Mouse (Mus musculus) forebrain, embryonic 10.5 days (tissue): Measurements from ENCODE around the gene Utrn. TPM values are rescaled to one million over a fixed set of nuclear protein-coding genes. Genes with fewer than 3 reads are reported as not detected.

Experiments
- DNase-seq: peaks from one replicate; pipeline ENCODE4 v3.0.0-alpha.2; 2017; ENCODE audit warnings: low spot score; ENCODE audit errors: extremely low spot score
- H3K27ac ChIP-seq: fragments of 300-500 bp; sonication (generic); 2 replicates; pipeline ENCODE4 v1.5.1; 2016; ENCODE audit warnings: mild to moderate bottlenecking
- H3K27me3 ChIP-seq: fragments of 300-500 bp; sonication (generic); 2 replicates; pipeline ENCODE4 v1.6.1; 2016; ENCODE audit warnings: mild to moderate bottlenecking; ENCODE audit not compliant: poor library complexity, severe bottlenecking
- H3K36me3 ChIP-seq: fragments of 300-500 bp; sonication (generic); replicated peaks from 2 replicates; pipeline ENCODE4 v1.6.1; 2016; ENCODE audit warnings: mild to moderate bottlenecking, moderate library complexity
- H3K4me1 ChIP-seq: fragments of 300-500 bp; sonication (generic); 2 replicates; pipeline ENCODE4 v1.6.1; 2016
- H3K4me3 ChIP-seq: fragments of 300-500 bp; sonication (generic); 2 replicates; pipeline ENCODE4 v1.5.1; 2016; ENCODE audit warnings: mild to moderate bottlenecking, moderate library complexity
- H3K9me3 ChIP-seq: fragments of 300-500 bp; sonication (generic); 2 replicates; pipeline ENCODE4 v1.6.1; 2016; ENCODE audit warnings: mild to moderate bottlenecking, moderate library complexity
- WGBS: fragments of 180-500 bp; shearing (Covaris S2); methylation state at CpG from one replicate; pipeline ENCODE4 v1.1.7; 2016; 5-methylcytosine and 5-hydroxymethylcytosine counted together
- polyA plus RNA-seq: library from polyadenylated mRNA; unstranded; fragments of >200 nt; fragmentation: Nextera tagmentation; extraction: Ambion mirVana; gene quantifications from 2 replicates; pipeline ENCODE4 v1.2.1, GENCODE M21; 2016

Gene Utrn
- polyA plus RNA-seq, 1 experiment from 2014 or later: 44.3 TPM

DNA sequence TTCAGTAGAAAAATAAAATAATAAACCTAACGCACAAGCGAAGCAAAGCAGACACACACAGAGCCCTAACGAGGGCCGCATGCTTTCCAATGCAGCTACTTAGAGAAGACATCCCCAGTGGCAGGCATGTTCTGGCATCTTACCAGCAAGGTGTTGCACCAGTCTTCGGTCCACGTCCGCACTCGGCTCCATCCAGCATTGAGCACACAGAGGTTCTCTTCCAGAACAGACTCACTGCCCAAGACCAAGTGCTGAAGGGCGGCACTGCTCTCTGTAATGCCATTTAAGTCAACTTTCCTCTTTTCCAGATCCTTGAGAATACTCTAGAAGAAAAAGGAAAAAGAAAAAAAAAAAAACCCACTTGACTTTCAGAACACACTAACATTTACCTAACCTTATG is 197.6 kb downstream of the Utrn start:
- WGBS: 95% methylated on average over 9 of the region's 9 CpGs
- peaks cover 22% of the 10 kb centered on the region for H3K36me3 ChIP-seq
- H3K4me1 ChIP-seq: no peaks in the 10 kb centered on the region

DNA sequence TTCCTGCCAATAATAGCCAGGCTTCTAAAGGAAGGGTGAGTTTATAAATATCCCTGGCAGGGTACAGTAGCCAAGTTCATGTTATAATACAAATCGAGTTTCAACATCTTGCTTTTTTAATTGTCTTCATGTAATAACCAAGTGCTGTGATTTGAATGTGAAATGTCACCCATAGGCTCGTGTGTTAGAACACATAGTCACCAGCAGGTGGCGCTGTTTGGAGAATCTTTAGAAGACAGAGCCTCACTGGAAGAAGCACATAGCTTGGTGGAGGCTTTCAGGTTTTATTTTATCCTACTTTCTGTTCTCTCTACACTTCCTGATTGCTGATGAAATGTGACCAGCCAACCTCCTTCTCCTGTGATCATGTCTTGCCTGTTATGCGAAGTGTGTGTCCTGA is 207.1 kb downstream of the Utrn start:
- Histone ChIP-seq H3K4me3 (no peak overlapping the region), H3K36me3 (peaks cover 56% of the 10 kb centered on the region), H3K4me1 (no peaks in the 10 kb centered on the region), H3K27me3 (no peaks in the 10 kb centered on the region), H3K9me3 (peaks cover 8% of the 10 kb centered on the region), H3K27ac (no peak overlapping the region)
- 93% methylated on average over 4 of the region's 4 CpGs for WGBS
- no peak for DNase-seq

More for the DNA sequence above, 197.6 kb downstream of the Utrn start:
- DNase-seq: no peak
- Histone ChIP-seq H3K27ac (no peak overlapping the region), H3K9me3 (no peaks in the 10 kb centered on the region), H3K4me3 (no peak overlapping the region), H3K27me3 (no peaks in the 10 kb centered on the region)

DNA sequence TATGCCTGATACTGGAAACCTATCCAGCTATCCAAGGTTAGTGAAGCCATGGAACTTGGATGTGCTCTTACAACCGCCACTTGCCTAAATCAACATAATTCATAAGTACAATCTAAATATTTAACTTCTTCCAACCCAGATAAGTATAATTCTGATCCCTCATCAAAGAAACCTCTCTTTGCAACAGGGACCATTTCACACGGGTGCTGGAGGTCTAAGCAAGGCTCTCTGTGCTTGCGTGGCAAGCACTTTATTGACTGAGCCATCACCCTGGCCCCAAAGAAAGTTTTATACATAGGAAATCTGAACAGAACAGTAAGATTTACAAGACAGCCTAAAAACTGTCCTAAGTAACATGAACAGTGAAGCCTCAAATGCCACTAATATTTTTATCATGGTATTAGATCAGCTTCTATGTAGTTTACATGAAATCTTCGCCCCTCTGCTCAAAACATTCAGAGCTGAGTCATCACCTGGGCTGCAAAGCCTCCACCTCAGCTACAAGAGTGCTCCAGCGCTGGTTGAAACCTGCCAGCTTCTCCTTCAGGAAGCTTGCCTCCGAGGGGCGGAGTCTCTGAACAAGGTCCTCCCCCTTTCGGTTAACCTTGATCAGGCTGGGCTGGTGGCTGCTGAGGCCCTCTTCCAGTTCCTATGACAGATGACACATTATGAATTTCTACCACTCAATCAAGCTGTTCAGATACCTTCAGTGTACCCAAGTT is 211.0 kb downstream of the Utrn start:
- Histone ChIP-seq H3K4me3 (no peak overlapping the region), H3K27me3 (no peaks in the 10 kb centered on the region), H3K27ac (no peak overlapping the region), H3K36me3 (peaks cover 29% of the 10 kb centered on the region), H3K4me1 (no peaks in the 10 kb centered on the region), H3K9me3 (peaks cover 8% of the 10 kb centered on the region)
- no peak for DNase-seq
- 82% methylated on average over 8 of the region's 8 CpGs for WGBS

DNA sequence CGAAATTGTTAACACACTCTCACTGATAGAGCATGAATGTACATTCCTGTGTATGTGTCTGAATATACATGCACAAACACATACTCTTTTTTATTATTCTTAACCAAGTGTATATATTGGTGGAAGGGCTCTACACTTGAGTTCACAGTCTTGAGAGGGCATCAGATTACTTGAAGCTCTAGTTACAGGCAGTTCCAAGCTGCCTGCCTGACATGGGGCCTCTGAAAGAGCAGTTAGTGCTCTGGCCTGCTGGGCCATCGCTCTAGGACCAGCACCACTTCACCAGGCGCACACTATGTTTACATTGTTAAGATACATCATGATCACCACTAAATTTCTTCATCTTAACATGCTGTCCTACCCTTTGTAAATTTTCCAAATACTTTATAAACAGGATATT is 216.2 kb downstream of the Utrn start:
- peaks cover 13% of the 10 kb centered on the region for H3K36me3 ChIP-seq
- no peak overlapping the region for H3K27ac ChIP-seq
- no peak for DNase-seq
- H3K9me3 ChIP-seq: no peaks in the 10 kb centered on the region
- no peaks in the 10 kb centered on the region for H3K4me1 ChIP-seq
- no peak overlapping the region for H3K4me3 ChIP-seq
- no peaks in the 10 kb centered on the region for H3K27me3 ChIP-seq
- WGBS: 95% methylated on average over 3 of the region's 3 CpGs

DNA sequence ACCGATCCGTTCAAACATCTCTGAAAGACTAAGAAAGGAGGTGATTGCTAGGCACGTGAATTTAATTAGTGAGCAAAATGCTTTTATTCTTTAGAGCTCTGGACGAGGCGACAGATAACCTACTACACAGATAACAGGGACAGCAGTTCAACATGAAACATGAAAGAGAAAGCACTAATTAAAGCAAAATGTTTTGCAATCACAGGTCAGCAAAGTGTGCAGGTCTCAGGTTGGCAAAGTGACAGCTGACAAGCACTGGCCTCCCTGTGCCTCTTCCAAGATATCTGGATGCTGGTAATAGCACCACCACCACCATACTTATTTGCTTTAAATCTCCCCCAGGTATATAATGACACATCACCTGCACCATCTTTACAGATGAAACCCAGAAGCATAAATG is 223.0 kb downstream of the Utrn start:
- H3K27me3 ChIP-seq: no peaks in the 10 kb centered on the region
- H3K9me3 ChIP-seq: no peaks in the 10 kb centered on the region
- H3K4me3 ChIP-seq: no peak overlapping the region
- no peak overlapping the region for H3K27ac ChIP-seq
- peaks cover 5% of the 10 kb centered on the region for H3K36me3 ChIP-seq
- WGBS: 79% methylated on average over 5 of the region's 5 CpGs
- H3K4me1 ChIP-seq: no peaks in the 10 kb centered on the region
- DNase-seq: no peak

DNA sequence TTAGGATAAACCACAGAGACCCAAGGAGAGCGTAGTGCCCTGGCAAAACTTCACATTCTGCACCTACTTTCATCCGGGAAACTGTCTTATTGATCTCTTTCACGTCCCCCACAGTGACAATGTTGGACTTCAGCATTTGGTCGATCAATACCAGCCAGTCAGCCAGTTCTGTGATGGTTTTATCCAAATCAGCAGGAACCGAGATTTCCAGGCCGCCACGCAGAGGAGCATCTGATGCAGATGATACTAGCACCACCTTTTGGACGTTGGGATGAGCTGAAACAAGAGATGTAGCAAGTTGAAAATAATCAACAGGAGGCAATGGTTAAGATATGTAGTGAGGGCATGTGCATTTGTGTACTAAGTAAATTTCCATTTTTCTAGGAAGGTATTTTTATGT is 225.8 kb downstream of the Utrn start:
- Histone ChIP-seq H3K27me3 (no peaks in the 10 kb centered on the region), H3K27ac (no peak overlapping the region), H3K9me3 (no peaks in the 10 kb centered on the region), H3K36me3 (peaks cover 9% of the 10 kb centered on the region), H3K4me3 (no peak overlapping the region), H3K4me1 (no peaks in the 10 kb centered on the region)
- WGBS: 77% methylated on average over 8 of the region's 8 CpGs
- DNase-seq: no peak

DNA sequence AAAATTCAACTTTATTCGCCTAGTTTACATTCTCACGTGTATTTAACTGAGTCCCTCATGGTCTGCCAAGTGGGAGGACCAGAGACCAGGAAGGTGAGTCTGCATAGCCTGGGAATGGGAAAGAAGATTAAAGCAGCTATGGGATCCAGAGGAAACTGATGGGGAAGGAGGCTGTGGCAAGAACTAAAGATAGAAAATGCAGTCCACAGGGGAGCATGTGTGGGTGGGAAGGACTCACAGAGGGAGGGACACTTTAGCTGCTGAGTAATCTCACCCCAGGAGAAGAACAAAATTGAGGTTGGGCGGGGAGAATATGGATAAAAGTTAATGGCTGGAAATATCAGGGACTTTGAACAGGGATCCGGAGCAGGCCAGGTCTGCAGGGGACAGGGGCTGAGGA is 229.5 kb downstream of the Utrn start:
- WGBS: 78% methylated on average over 4 of the region's 4 CpGs
- Histone ChIP-seq H3K9me3 (no peaks in the 10 kb centered on the region), H3K4me3 (no peak overlapping the region), H3K4me1 (no peaks in the 10 kb centered on the region), H3K27me3 (no peaks in the 10 kb centered on the region), H3K27ac (no peak overlapping the region), H3K36me3 (peaks cover 22% of the 10 kb centered on the region)
- DNase-seq: no peak

DNA sequence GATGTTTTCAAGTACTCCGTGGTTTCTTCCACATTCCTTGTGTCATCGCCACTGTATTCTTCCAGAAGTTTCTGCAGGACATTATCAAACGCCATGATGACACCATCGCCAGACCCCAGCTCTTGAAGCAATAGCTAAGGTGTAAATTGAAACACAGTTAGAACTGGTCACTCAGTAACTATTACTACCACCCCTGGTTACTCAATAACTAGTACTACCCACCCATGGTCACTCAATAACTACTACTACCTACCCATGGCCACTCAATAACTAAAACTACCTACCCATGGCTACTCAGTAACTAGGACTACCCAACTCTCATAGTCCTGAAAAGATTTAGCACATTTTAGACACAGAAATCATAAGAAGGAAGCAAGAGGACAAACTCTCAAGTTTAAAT is 235.2 kb downstream of the Utrn start:
- H3K4me3 ChIP-seq: no peak overlapping the region
- H3K4me1 ChIP-seq: no peaks in the 10 kb centered on the region
- no peak overlapping the region for H3K27ac ChIP-seq
- 92% methylated on average over 4 of the region's 4 CpGs for WGBS
- H3K36me3 ChIP-seq: peaks cover 13% of the 10 kb centered on the region; the same call in 1 of the 2 replicates
- no peaks in the 10 kb centered on the region for H3K9me3 ChIP-seq
- no peaks in the 10 kb centered on the region for H3K27me3 ChIP-seq
- DNase-seq: no peak

DNA sequence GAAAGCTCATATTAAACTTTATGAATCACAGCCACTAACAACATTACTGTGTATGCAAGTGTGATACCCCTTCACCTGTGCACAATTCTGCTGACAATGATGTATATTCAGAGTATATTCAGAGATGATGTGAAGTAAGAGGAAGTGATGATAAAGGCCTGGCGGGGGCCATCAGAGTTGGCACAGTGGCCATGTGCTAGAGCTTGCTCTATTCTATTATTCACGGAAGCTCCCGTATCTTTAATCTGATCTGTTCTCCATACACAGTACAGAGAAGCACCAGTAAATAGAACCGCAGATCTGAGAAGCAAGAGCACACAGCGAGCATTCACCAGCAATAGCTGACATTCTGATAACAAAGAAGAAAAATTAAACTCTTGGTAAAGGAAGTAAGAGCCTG is 238.2 kb downstream of the Utrn start:
- WGBS: 97% methylated on average over 5 of the region's 5 CpGs
- no peaks in the 10 kb centered on the region for H3K9me3 ChIP-seq
- no peak overlapping the region for H3K27ac ChIP-seq

DNA sequence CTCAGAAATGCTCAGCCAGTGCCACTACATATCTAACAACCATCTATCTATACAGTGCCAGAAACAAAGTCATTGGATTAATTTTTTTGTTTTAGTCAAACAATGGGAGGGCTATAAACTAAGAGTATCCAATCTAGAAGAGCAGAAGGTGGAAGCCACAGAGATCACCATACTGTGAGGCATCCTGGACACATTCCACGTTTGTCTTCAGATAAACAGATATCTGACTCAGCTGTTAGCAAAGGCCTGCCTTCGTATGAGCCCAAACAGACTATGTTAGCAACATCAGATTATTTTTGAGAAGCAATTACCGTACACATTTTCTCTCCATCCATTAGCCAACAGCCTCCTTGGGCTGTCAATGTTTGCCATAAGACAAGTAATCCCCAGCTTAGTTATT is 250.8 kb downstream of the Utrn start:
- Histone ChIP-seq H3K27ac (no peak overlapping the region), H3K36me3 (no peaks in the 10 kb centered on the region), H3K9me3 (no peaks in the 10 kb centered on the region), H3K27me3 (no peaks in the 10 kb centered on the region), H3K4me1 (peaks cover 18% of the 10 kb centered on the region), H3K4me3 (no peak overlapping the region)
- DNase-seq: no peak
- WGBS: 87% methylated on average over 3 of the region's 3 CpGs

More for the DNA sequence above, 238.2 kb downstream of the Utrn start:
- H3K36me3 ChIP-seq: peaks cover 9% of the 10 kb centered on the region; the same call in 1 of the 2 replicates
- DNase-seq: no peak
- H3K27me3 ChIP-seq: no peaks in the 10 kb centered on the region
- H3K4me1 ChIP-seq: no peaks in the 10 kb centered on the region
- no peak overlapping the region for H3K4me3 ChIP-seq

DNA sequence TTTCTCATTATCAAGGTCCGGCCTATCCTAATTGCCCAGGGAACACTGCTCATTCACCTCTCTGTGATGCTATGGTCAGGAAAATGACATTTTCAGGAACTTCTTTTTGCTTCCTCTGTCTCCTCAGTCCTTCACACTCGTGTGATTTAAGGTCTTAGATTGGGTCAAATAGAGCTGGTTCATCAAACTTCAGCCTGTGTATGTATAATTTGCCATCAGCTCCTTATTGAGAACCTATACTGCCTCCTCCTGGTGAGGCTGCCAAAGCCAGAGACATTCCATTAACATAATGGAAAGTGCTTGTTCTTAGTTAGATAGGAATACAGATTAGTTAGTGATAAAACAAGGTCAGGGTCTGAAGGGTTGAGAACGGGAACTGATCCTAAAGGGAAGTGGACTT is 253.4 kb downstream of the Utrn start:
- 48% methylated on average over 3 of the region's 3 CpGs for WGBS
- Histone ChIP-seq H3K4me1 (peaks cover 18% of the 10 kb centered on the region), H3K27ac (no peak overlapping the region), H3K36me3 (no peaks in the 10 kb centered on the region), H3K27me3 (no peaks in the 10 kb centered on the region), H3K4me3 (no peak overlapping the region), H3K9me3 (no peaks in the 10 kb centered on the region)
- no peak for DNase-seq

DNA sequence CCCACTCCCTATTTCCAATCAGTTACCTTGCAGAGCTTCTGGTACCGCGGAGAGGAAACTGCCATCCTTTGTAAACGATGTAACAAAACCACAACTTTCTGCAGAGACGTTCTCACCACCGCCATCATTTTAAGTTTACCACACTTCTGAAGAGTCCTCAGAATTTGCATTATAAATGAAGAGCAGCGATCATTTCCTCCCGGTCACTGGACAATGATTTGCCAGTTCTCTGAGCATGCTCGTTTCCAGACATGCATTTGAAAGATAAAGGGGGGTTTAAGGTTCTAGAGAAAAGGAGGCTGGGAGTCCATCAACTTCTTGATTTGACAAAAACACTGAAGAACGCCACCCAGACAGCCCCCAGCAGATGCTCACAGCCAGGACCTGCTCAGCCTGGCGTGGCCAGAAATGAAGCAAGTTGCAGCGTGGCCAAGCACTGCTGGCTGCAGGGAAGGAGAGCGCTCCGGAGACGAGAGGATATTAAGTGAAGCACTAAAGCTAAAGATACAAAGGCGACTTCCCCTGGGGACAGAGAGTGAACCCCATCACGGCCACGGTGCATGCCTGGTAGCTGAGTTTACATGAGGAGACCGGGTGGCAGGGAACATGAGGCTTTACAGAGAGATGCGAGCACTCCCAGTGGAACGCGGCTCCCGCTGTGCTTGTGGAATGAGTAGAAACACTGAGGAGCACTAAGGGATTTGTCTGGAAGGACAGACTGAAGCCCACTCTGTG is 254.5 kb downstream of the Utrn start:
- no peaks in the 10 kb centered on the region for H3K36me3 ChIP-seq
- peak overlapping the region; percentile 79 for H3K27ac ChIP-seq
- no peaks in the 10 kb centered on the region for H3K27me3 ChIP-seq
- DNase-seq: peak; percentile 36
- H3K4me1 ChIP-seq: peaks cover 18% of the 10 kb centered on the region
- 3% methylated on average over 22 of the region's 22 CpGs for WGBS
- peak overlapping the region; percentile 49 for H3K4me3 ChIP-seq
- H3K9me3 ChIP-seq: no peaks in the 10 kb centered on the region

DNA sequence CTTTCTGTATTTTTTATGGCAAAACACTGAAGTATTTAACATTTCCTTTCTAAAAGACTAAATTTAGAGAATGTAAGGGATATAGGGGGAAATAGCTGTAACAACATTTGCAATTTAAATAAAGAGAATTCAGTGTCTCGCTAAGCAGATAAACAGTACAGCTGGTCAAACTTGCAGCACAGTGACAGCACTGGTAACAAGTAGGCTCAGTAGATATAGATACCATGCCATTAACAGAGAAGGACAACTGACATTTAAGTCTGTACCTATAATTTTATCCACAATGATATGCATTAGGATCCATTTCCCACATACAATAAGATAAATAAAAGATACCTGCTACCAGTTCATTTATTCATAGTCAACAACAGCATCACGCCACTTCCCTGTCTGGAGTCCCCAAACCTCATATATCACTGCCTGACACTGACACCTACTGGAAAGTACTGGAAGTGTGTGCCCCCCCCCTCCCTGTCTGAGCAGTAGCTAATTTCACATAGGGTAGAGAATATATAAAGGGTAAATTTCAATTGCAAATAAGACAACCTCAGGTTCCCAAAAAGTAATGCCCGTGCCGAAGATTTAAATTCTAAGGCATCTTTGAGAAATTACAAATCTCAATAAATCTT is 256.8 kb downstream of the Utrn start:
- no peak overlapping the region for H3K27ac ChIP-seq

More for the DNA sequence above, 256.8 kb downstream of the Utrn start:
- Histone ChIP-seq H3K36me3 (no peaks in the 10 kb centered on the region), H3K4me3 (no peak overlapping the region), H3K9me3 (no peaks in the 10 kb centered on the region), H3K27me3 (no peaks in the 10 kb centered on the region), H3K4me1 (peaks cover 18% of the 10 kb centered on the region)
- WGBS: 36% methylated on average over 4 of the region's 4 CpGs
- DNase-seq: peak; percentile 63
